Mouse (Mus musculus) bone marrow, adult 2 months (tissue): Measurements from ENCODE around the gene Gm45837.

Experiments used
- CTCF ChIP-seq: fragments of 200-500 bp; IDR thresholded peaks from 2 replicates; pipeline ENCODE4 v1.5.1; 2011; ENCODE audit warnings: low read length, control low read depth; ENCODE audit not compliant: control insufficient read depth, insufficient read depth
- POLR2A ChIP-seq: fragments of 200-500 bp; IDR thresholded peaks from 2 replicates; pipeline ENCODE4 v1.6.1; 2011; ENCODE audit warnings: low read depth, mild to moderate bottlenecking, control low read depth, low read length, borderline replicate concordance; ENCODE audit not compliant: control insufficient read depth

DNA sequence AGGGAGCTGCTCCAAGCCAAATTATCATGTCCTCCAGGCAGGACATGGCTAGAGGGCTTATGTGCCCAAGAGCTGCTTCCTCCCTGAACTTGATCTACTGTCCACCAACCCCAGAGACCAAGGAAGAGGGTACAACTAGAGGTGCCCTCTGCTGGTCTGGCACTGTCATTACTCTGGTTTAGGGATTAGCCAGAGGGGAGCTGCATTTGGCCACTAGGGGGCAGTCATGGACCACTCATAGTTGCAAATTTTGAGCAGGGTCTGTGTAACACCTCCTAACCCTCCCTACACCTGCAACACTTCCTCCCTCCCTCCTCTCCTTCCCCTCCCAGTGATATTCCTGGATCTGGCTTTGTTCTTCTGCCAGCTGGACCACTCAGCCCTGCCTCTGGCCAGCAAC, 2.1 kb downstream of the Gm45837 start:
- TF ChIP-seq CTCF = peak; percentile 100
- no peak for TF ChIP-seq POLR2A
